Mouse (Mus musculus): Measurements from ENCODE around the gene Rem1. TPM values are rescaled to one million over a fixed set of nuclear protein-coding genes. Genes with fewer than 3 reads are reported as not detected.

The Rem1 gene
- polyA plus RNA-seq, 1 experiment from 2014 or later: 20.0 TPM

- 56% methylated on average over 6 of the region's 6 CpGs for WGBS
These were observed 10.2 kb downstream of the Rem1 start for GRCm38 (mm10) chr2:152637006-152637322.

GRCm38 (mm10) chr2:152637381-152637780 lies 10.6 kb downstream of the Rem1 start:
- 81% methylated on average over 4 of the region's 4 CpGs for WGBS
- H3K4me2 ChIP-seq (ENCODE audit: low read depth, low read length): no peak overlapping the region
- no peak for ATAC-seq (ENCODE audit: insufficient read depth, low FRiP score)
- no peaks in the 10 kb centered on the region for H3K36me3 ChIP-seq (ENCODE audit: control insufficient read depth, insufficient read depth, low read length)
- no peak overlapping the region for H3K4me3 ChIP-seq (replicated peaks; ENCODE audit: low read length)
- no peaks in the 10 kb centered on the region for H3K9me3 ChIP-seq (replicated peaks; ENCODE audit: control insufficient read depth, low read length)
- H3K4me1 ChIP-seq (ENCODE audit: control insufficient read depth, insufficient read depth, low read length): peaks cover 34% of the 10 kb centered on the region
- H3K27ac ChIP-seq (ENCODE audit: low read length): peak overlapping the region; percentile 96
- H3K9ac ChIP-seq (ENCODE audit: low read length): no peak overlapping the region
- H3K27me3 ChIP-seq (ENCODE audit: control insufficient read depth, insufficient read depth, low read length): no peaks in the 10 kb centered on the region

More at GRCm38 (mm10) chr2:152637006-152637322, 10.2 kb downstream of the Rem1 start:
- Histone ChIP-seq H3K4me1 (ENCODE audit: control insufficient read depth, insufficient read depth, low read length) (peaks cover 34% of the 10 kb centered on the region), H3K36me3 (ENCODE audit: control insufficient read depth, insufficient read depth, low read length) (no peaks in the 10 kb centered on the region), H3K27me3 (ENCODE audit: control insufficient read depth, insufficient read depth, low read length) (no peaks in the 10 kb centered on the region), H3K9me3 (replicated peaks; ENCODE audit: control insufficient read depth, low read length) (no peaks in the 10 kb centered on the region), H3K27ac (ENCODE audit: low read length) (peak overlapping the region; percentile 96), H3K4me2 (ENCODE audit: low read depth, low read length) (no peak overlapping the region), H3K4me3 (replicated peaks; ENCODE audit: low read length) (no peak overlapping the region), H3K9ac (ENCODE audit: low read length) (peak overlapping the region; percentile 50)
- no peak; the same call in 1 of the 2 replicates for ATAC-seq (ENCODE audit: insufficient read depth, low FRiP score)

- H3K27me3 ChIP-seq (ENCODE audit: control insufficient read depth, insufficient read depth, low read length): no peaks in the 10 kb centered on the region
- H3K9ac ChIP-seq (ENCODE audit: low read length): no peak overlapping the region
- no peaks in the 10 kb centered on the region for H3K36me3 ChIP-seq (ENCODE audit: control insufficient read depth, insufficient read depth, low read length)
- H3K9me3 ChIP-seq (replicated peaks; ENCODE audit: control insufficient read depth, low read length): no peaks in the 10 kb centered on the region
- no peak overlapping the region for H3K4me2 ChIP-seq (ENCODE audit: low read depth, low read length)
- ATAC-seq (ENCODE audit: insufficient read depth, low FRiP score): no peak
- peak overlapping the region; percentile 96 for H3K27ac ChIP-seq (ENCODE audit: low read length)
- 47% methylated on average over 6 of the region's 6 CpGs for WGBS
- no peak overlapping the region for H3K4me3 ChIP-seq (replicated peaks; ENCODE audit: low read length)
- H3K4me1 ChIP-seq (ENCODE audit: control insufficient read depth, insufficient read depth, low read length): peaks cover 20% of the 10 kb centered on the region
These were observed 12.1 kb downstream of the Rem1 start for GRCm38 (mm10) chr2:152638865-152639264.

- WGBS: 20% methylated on average over 11 of the region's 11 CpGs
- H3K4me2 ChIP-seq (ENCODE audit: low read depth, low read length): 0 out of 2 replicates have a peak overlapping the region, but pooled peaks have one; percentile 17
- H3K4me1 ChIP-seq (ENCODE audit: control insufficient read depth, insufficient read depth, low read length): peaks cover 19% of the 10 kb centered on the region
- H3K9ac ChIP-seq (ENCODE audit: low read length): peak overlapping the region; percentile 25; the same call in 1 of the 2 replicates
- peak; percentile 65 for ATAC-seq (ENCODE audit: insufficient read depth, low FRiP score)
- no peak overlapping the region for H3K4me3 ChIP-seq (replicated peaks; ENCODE audit: low read length)
- no peaks in the 10 kb centered on the region for H3K27me3 ChIP-seq (ENCODE audit: control insufficient read depth, insufficient read depth, low read length)
- no peaks in the 10 kb centered on the region for H3K36me3 ChIP-seq (ENCODE audit: control insufficient read depth, insufficient read depth, low read length)
- H3K27ac ChIP-seq (ENCODE audit: low read length): peak overlapping the region; percentile 96
- H3K9me3 ChIP-seq (replicated peaks; ENCODE audit: control insufficient read depth, low read length): no peaks in the 10 kb centered on the region
These were observed 12.8 kb downstream of the Rem1 start for GRCm38 (mm10) chr2:152639406-152640113.

GRCm38 (mm10) chr2:152652901-152653620 lies 26.3 kb downstream of the Rem1 start:
- WGBS: 48% methylated on average over 10 of the region's 10 CpGs
- Histone ChIP-seq H3K9me3 (replicated peaks; ENCODE audit: control insufficient read depth, low read length) (no peaks in the 10 kb centered on the region), H3K27ac (ENCODE audit: low read length) (peak overlapping the region; percentile 47), H3K36me3 (ENCODE audit: control insufficient read depth, insufficient read depth, low read length) (no peaks in the 10 kb centered on the region), H3K9ac (ENCODE audit: low read length) (no peak overlapping the region), H3K4me3 (replicated peaks; ENCODE audit: low read length) (no peak overlapping the region), H3K27me3 (ENCODE audit: control insufficient read depth, insufficient read depth, low read length) (no peaks in the 10 kb centered on the region), H3K4me1 (ENCODE audit: control insufficient read depth, insufficient read depth, low read length) (peaks cover 12% of the 10 kb centered on the region; the same call in 1 of the 2 replicates), H3K4me2 (ENCODE audit: low read depth, low read length) (no peak overlapping the region)
- ATAC-seq (ENCODE audit: insufficient read depth, low FRiP score): peak; percentile 73

- ATAC-seq (ENCODE audit: insufficient read depth, low FRiP score): no peak
- H3K4me3 ChIP-seq (replicated peaks; ENCODE audit: low read length): no peak overlapping the region
- WGBS: 38% methylated on average over 14 of the region's 14 CpGs
- H3K4me2 ChIP-seq (ENCODE audit: low read depth, low read length): no peak overlapping the region
- H3K9ac ChIP-seq (ENCODE audit: low read length): 0 out of 2 replicates have a peak overlapping the region, but pooled peaks have one; percentile 21
- H3K27me3 ChIP-seq (ENCODE audit: control insufficient read depth, insufficient read depth, low read length): no peaks in the 10 kb centered on the region
- H3K36me3 ChIP-seq (ENCODE audit: control insufficient read depth, insufficient read depth, low read length): no peaks in the 10 kb centered on the region
- H3K9me3 ChIP-seq (replicated peaks; ENCODE audit: control insufficient read depth, low read length): no peaks in the 10 kb centered on the region
- H3K4me1 ChIP-seq (ENCODE audit: control insufficient read depth, insufficient read depth, low read length): peaks cover 10% of the 10 kb centered on the region; the same call in 1 of the 2 replicates
- no peak overlapping the region for H3K27ac ChIP-seq (ENCODE audit: low read length)
These were observed 27.3 kb downstream of the Rem1 start for GRCm38 (mm10) chr2:152653874-152654715.

- no peak overlapping the region for H3K27ac ChIP-seq (ENCODE audit: low read length)
- H3K4me2 ChIP-seq (ENCODE audit: low read depth, low read length): no peak overlapping the region
- peaks cover 10% of the 10 kb centered on the region; the same call in 1 of the 2 replicates for H3K4me1 ChIP-seq (ENCODE audit: control insufficient read depth, insufficient read depth, low read length)
- ATAC-seq (ENCODE audit: insufficient read depth, low FRiP score): no peak
- H3K36me3 ChIP-seq (ENCODE audit: control insufficient read depth, insufficient read depth, low read length): no peaks in the 10 kb centered on the region
- no peaks in the 10 kb centered on the region for H3K9me3 ChIP-seq (replicated peaks; ENCODE audit: control insufficient read depth, low read length)
- H3K9ac ChIP-seq (ENCODE audit: low read length): no peak overlapping the region
- no peak overlapping the region for H3K4me3 ChIP-seq (replicated peaks; ENCODE audit: low read length)
- H3K27me3 ChIP-seq (ENCODE audit: control insufficient read depth, insufficient read depth, low read length): no peaks in the 10 kb centered on the region
- 53% methylated on average over 10 of the region's 10 CpGs for WGBS
These were observed 30.6 kb downstream of the Rem1 start for GRCm38 (mm10) chr2:152657398-152657797.

GRCm38 (mm10) chr2:152661163-152661562 lies 34.4 kb downstream of the Rem1 start:
- Histone ChIP-seq H3K27me3 (ENCODE audit: control insufficient read depth, insufficient read depth, low read length) (no peaks in the 10 kb centered on the region), H3K27ac (ENCODE audit: low read length) (no peak overlapping the region), H3K36me3 (ENCODE audit: control insufficient read depth, insufficient read depth, low read length) (no peaks in the 10 kb centered on the region), H3K4me3 (replicated peaks; ENCODE audit: low read length) (no peak overlapping the region), H3K4me2 (ENCODE audit: low read depth, low read length) (no peak overlapping the region), H3K4me1 (ENCODE audit: control insufficient read depth, insufficient read depth, low read length) (no peaks in the 10 kb centered on the region), H3K9ac (ENCODE audit: low read length) (no peak overlapping the region), H3K9me3 (replicated peaks; ENCODE audit: control insufficient read depth, low read length) (no peaks in the 10 kb centered on the region)
- 72% methylated on average over 6 of the region's 6 CpGs for WGBS
- ATAC-seq (ENCODE audit: insufficient read depth, low FRiP score): no peak

Measured in stomach, embryonic 16.5 days (tissue).